Mouse (Mus musculus): ENCODE data around the gene Atpaf2. TPM values are rescaled to one million over a fixed set of nuclear protein-coding genes. Genes with fewer than 3 reads are reported as not detected.

Atpaf2 gene
- total RNA-seq, 2 experiments from 2014 or later = 43.0 to 49.2 TPM

Other genes starting within 250 kb of the Atpaf2 start
- 10 to 100 TPM; 25.7 to 36.6 TPM for gene Srebf1, start 195.9 kb downstream of the Atpaf2 start, total RNA-seq (2021)
- 100 to 1,000 TPM; 107 to 116 TPM for gene Tom1l2, start 65.6 kb downstream of the Atpaf2 start, total RNA-seq (2021)
- gene Drc3, start 65.1 kb downstream of the Atpaf2 start, total RNA-seq (2021) = 1 to 10 TPM; 3.3 TPM
- 10 to 100 TPM; 41.2 to 48.6 TPM for gene Gid4, start 1.3 kb downstream of the Atpaf2 start, total RNA-seq (2021)
- 10 to 100 TPM; 26.4 to 30.5 TPM for gene Drg2, start 36.1 kb upstream of the Atpaf2 start, total RNA-seq (2021)
- gene Myo15, start 50.9 kb upstream of the Atpaf2 start, total RNA-seq (2021) = not detected
- 10 to 100 TPM; 77.6 to 82.0 TPM for gene Alkbh5, start 117.9 kb upstream of the Atpaf2 start, total RNA-seq (2021)

Data from heart, adult 18-20 months (tissue).